Mouse (Mus musculus) forebrain, embryonic 12.5 days (tissue): ENCODE data around the gene Vps52. TPM values are rescaled to one million over a fixed set of nuclear protein-coding genes. Genes with fewer than 3 reads are reported as not detected.
"Not testable (repeated sequence)": the region's sequence is repeated elsewhere in the genome, so short reads cannot be mapped to it uniquely, and the experiment has no call there.

Experiments used
- ATAC-seq: fragments of 200-750 bp; cut with Nextera tagmentation; 2 replicates; pipeline ENCODE4 v1.8.0; 2017; ENCODE audit warnings: moderate TSS enrichment; ENCODE audit not compliant: low FRiP score
- H3K27ac ChIP-seq: fragments of 300-500 bp; sonication (generic); 2 replicates; pipeline ENCODE4 v1.5.1; 2016; ENCODE audit warnings: mild to moderate bottlenecking
- H3K27me3 ChIP-seq: fragments of 300-500 bp; sonication (generic); 2 replicates; pipeline ENCODE4 v1.6.1; 2016; ENCODE audit warnings: mild to moderate bottlenecking
- H3K36me3 ChIP-seq: fragments of 300-500 bp; sonication (generic); replicated peaks from 2 replicates; pipeline ENCODE4 v1.6.1; 2016; ENCODE audit warnings: mild to moderate bottlenecking
- H3K4me1 ChIP-seq: fragments of 300-500 bp; sonication (generic); 2 replicates; pipeline ENCODE4 v1.6.1; 2016
- H3K4me2 ChIP-seq: fragments of 300-500 bp; sonication (generic); 2 replicates; pipeline ENCODE4 v1.6.1; 2016; ENCODE audit warnings: mild to moderate bottlenecking, moderate library complexity
- H3K4me3 ChIP-seq: fragments of 300-500 bp; sonication (generic); replicated peaks from 2 replicates; pipeline ENCODE4 v1.5.1; 2016; ENCODE audit warnings: mild to moderate bottlenecking
- H3K9ac ChIP-seq: fragments of 300-500 bp; sonication (generic); 2 replicates; pipeline ENCODE4 v1.6.1; 2016; ENCODE audit warnings: mild to moderate bottlenecking
- H3K9me3 ChIP-seq: fragments of 300-500 bp; sonication (generic); 2 replicates; pipeline ENCODE4 v1.6.1; 2016
- WGBS: fragments of 180-500 bp; shearing (Covaris S2); methylation state at CpG from one replicate; pipeline ENCODE4 v1.1.7; 2016; 5-methylcytosine and 5-hydroxymethylcytosine counted together
- polyA plus RNA-seq: library from polyadenylated mRNA; unstranded; fragments of >200 nt; fragmentation: Nextera tagmentation; extraction: Ambion mirVana; gene quantifications from 2 replicates; pipeline ENCODE4 v1.2.1, GENCODE M21; 2016

The Vps52 gene
- polyA plus RNA-seq, 1 experiment from 2014 or later = 58.4 TPM

DNA sequence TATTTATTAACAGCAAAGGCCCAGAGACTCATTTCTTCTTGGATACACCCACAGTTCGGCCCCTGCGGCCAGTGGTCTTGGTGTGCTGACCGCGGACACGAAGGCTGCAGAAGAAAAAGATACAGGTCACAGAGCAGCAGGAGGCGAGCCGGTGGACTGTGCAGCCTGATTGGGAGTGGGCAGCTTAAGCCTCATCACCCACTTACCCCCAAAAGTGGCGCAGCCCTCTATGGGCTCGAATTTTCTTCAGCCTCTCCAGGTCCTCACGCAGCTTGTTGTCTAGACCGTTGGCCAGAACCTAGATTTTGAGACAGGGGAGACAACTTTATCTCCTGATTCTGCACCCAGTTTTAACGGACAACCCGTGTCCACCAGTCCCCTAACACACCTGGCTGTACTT lies 3.6 kb upstream of the Vps52 start:
- Histone ChIP-seq H3K27ac (peak overlapping the region; percentile 87; the same call in 1 of the 2 replicates), H3K4me1 (peaks cover 66% of the 10 kb centered on the region)
- ATAC-seq = not testable (repeated sequence)

DNA sequence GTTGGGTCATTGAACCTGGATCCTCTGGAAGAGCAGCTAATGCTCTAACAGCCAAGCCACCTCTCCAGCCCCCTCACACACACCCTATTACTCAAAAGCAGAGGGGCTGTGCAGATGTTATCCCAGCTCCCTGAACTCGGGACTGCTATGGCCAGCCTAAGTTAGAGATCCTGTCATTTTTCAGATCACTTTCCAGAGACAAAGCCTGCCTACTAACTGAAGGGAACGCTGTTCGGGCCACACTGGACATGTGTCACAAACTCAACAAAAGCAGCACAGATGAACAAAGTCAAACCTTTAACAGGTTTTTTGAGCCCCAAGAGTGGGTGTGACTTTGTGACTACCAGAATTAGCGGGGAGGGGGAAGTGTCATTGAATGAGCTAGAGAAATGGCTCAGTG lies 2.7 kb upstream of the Vps52 start:
- H3K36me3 ChIP-seq = peaks cover 54% of the 10 kb centered on the region
- peak overlapping the region; percentile 11; the same call in 1 of the 2 replicates for H3K4me3 ChIP-seq
- 0 out of 2 replicates have a peak overlapping the region, but pooled peaks have one; percentile 26 for H3K27ac ChIP-seq
- H3K27me3 ChIP-seq = no peaks in the 10 kb centered on the region
- H3K9me3 ChIP-seq = no peaks in the 10 kb centered on the region
- ATAC-seq = no peak
- H3K4me2 ChIP-seq = 0 out of 2 replicates have a peak overlapping the region, but pooled peaks have one; percentile 98
- WGBS = 84% methylated on average over 4 of the region's 4 CpGs
- peak overlapping the region; percentile 33 for H3K9ac ChIP-seq
- H3K4me1 ChIP-seq = peaks cover 66% of the 10 kb centered on the region

More for the DNA sequence above, 3.6 kb upstream of the Vps52 start:
- Histone ChIP-seq H3K4me3 (peak overlapping the region; percentile 48; the same call in 1 of the 2 replicates), H3K9ac (peak overlapping the region; percentile 68), H3K36me3 (peaks cover 58% of the 10 kb centered on the region), H3K4me2 (peak overlapping the region; percentile 77)
- H3K27me3 ChIP-seq, H3K9me3 ChIP-seq: not testable (repeated sequence)
- WGBS = 77% methylated on average over 13 of the region's 13 CpGs

GRCm38 (mm10) chr17:33953310-33953709 lies 2.3 kb upstream of the Vps52 start:
- 0 out of 2 replicates have a peak overlapping the region, but pooled peaks have one; percentile 26 for H3K27ac ChIP-seq
- H3K36me3 ChIP-seq = peaks cover 54% of the 10 kb centered on the region
- H3K4me3 ChIP-seq = peak overlapping the region; percentile 11; the same call in 1 of the 2 replicates
- 87% methylated on average over 3 of the region's 3 CpGs for WGBS
- no peak for ATAC-seq
- no peaks in the 10 kb centered on the region for H3K27me3 ChIP-seq
- no peaks in the 10 kb centered on the region for H3K9me3 ChIP-seq
- H3K4me1 ChIP-seq = peaks cover 66% of the 10 kb centered on the region
- peak overlapping the region; percentile 33; the same call in 1 of the 2 replicates for H3K9ac ChIP-seq
- H3K4me2 ChIP-seq = peak overlapping the region; percentile 98; the same call in 1 of the 2 replicates

- no peak for ATAC-seq
- Histone ChIP-seq H3K36me3 (peaks cover 54% of the 10 kb centered on the region), H3K9me3 (no peaks in the 10 kb centered on the region), H3K4me2 (peak overlapping the region; percentile 98), H3K4me3 (peak overlapping the region; percentile 65), H3K27ac (peak overlapping the region; percentile 89), H3K4me1 (peaks cover 64% of the 10 kb centered on the region), H3K9ac (peak overlapping the region; percentile 84), H3K27me3 (no peaks in the 10 kb centered on the region)
- WGBS = 39% methylated on average over 5 of the region's 5 CpGs
Observed at GRCm38 (mm10) chr17:33953961-33954565, 1.5 kb upstream of the Vps52 start.

- H3K4me1 ChIP-seq = peaks cover 56% of the 10 kb centered on the region
- no peaks in the 10 kb centered on the region for H3K27me3 ChIP-seq
- peaks cover 54% of the 10 kb centered on the region for H3K36me3 ChIP-seq
- H3K9ac ChIP-seq = peak overlapping the region; percentile 84
- H3K4me3 ChIP-seq = peak overlapping the region; percentile 65
- no peaks in the 10 kb centered on the region for H3K9me3 ChIP-seq
- 1% methylated on average over 33 of the region's 33 CpGs for WGBS
- H3K27ac ChIP-seq = peak overlapping the region; percentile 89
- H3K4me2 ChIP-seq = peak overlapping the region; percentile 98
- no peak; the same call in 1 of the 2 replicates for ATAC-seq
Observed at GRCm38 (mm10) chr17:33954646-33955554, 712 bp upstream of the Vps52 start.

DNA sequence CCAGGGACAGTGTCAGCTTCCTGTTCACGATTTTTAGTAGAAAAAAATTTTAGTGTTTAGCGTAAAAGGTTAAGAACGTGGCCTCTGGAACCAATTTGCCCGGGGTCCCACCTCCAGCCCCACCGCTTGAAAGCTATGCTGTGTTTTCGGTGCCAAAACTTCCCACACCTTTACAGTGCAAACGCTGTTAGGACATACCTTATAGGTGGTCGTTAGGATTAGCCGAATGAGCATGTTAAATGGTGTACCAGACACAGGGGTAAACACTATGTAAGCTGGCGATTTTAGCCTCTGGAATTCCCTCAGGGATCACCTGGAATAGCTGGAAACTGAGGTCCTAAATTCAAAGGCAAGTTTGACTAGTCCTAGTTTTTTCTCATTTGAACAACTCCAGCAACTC lies 724 bp downstream of the Vps52 start:
- Histone ChIP-seq H3K9ac (peak overlapping the region; percentile 56), H3K27ac (peak overlapping the region; percentile 87), H3K4me3 (peak overlapping the region; percentile 65), H3K27me3 (no peaks in the 10 kb centered on the region), H3K36me3 (peaks cover 63% of the 10 kb centered on the region), H3K4me2 (peak overlapping the region; percentile 79), H3K9me3 (no peaks in the 10 kb centered on the region), H3K4me1 (peaks cover 42% of the 10 kb centered on the region)
- no peak for ATAC-seq
- 7% methylated on average over 10 of the region's 10 CpGs for WGBS

DNA sequence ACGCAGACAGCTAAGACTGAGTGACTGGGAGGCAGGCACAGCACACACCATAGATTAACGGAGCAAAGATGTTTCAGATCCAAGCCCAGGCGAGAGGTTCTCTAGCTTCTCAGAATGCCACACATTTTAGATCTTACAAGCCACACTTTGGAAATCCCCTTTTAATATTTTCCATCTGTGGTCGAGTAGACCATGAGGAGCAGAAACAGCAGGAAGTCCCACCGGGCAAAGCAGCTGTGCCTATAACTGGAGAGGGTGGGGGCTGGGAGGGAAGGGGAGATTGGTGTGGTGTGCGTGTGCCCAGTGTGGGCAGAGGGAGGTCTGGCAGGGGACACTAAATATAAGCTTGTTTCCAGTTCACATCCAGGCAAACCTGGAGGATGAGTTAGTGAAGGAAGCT lies 1.9 kb downstream of the Vps52 start:
- H3K27ac ChIP-seq = no peak overlapping the region
- H3K4me3 ChIP-seq = no peak overlapping the region
- peaks cover 64% of the 10 kb centered on the region for H3K36me3 ChIP-seq
- H3K9ac ChIP-seq = 0 out of 2 replicates have a peak overlapping the region, but pooled peaks have one; percentile 7
- 80% methylated on average over 6 of the region's 6 CpGs for WGBS
- no peaks in the 10 kb centered on the region for H3K27me3 ChIP-seq
- ATAC-seq = no peak
- H3K9me3 ChIP-seq = no peaks in the 10 kb centered on the region
- H3K4me2 ChIP-seq = no peak overlapping the region
- peaks cover 30% of the 10 kb centered on the region for H3K4me1 ChIP-seq

- no peak overlapping the region for H3K9ac ChIP-seq
- WGBS = 95% methylated on average over 11 of the region's 11 CpGs
- H3K27me3 ChIP-seq = no peaks in the 10 kb centered on the region
- H3K4me3 ChIP-seq = no peak overlapping the region
- H3K4me2 ChIP-seq = no peak overlapping the region
- H3K9me3 ChIP-seq = no peaks in the 10 kb centered on the region
- H3K27ac ChIP-seq = no peak overlapping the region
- no peak for ATAC-seq
- peaks cover 64% of the 10 kb centered on the region for H3K36me3 ChIP-seq
- H3K4me1 ChIP-seq = peaks cover 20% of the 10 kb centered on the region
Observed at GRCm38 (mm10) chr17:33958451-33958850, 2.8 kb downstream of the Vps52 start.

DNA sequence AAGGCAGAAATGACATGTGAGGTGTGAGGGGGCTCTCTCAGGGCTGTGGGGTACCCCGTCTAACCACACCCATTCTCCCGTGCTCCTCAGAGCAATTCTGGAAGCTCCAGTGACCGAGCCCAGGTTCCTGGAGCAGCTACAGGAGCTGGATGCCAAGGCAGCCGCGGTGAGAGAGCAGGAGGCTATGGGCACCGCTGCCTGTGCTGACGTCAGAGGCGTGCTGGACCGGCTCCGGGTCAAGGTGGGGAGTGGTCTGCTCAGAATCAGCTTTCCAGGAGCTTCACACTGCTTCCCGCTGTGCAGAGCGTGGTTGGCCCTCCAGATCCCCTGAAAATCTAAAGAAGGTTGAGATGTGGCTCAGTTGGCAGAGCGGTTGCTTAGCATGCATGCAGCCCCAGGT lies 3.5 kb downstream of the Vps52 start:
- Histone ChIP-seq H3K36me3 (peaks cover 65% of the 10 kb centered on the region), H3K27ac (no peak overlapping the region), H3K4me1 (peaks cover 14% of the 10 kb centered on the region), H3K4me3 (no peak overlapping the region), H3K27me3 (no peaks in the 10 kb centered on the region), H3K9ac (no peak overlapping the region), H3K9me3 (no peaks in the 10 kb centered on the region), H3K4me2 (no peak overlapping the region)
- ATAC-seq = no peak
- 94% methylated on average over 13 of the region's 13 CpGs for WGBS

- ATAC-seq = no peak
- no peaks in the 10 kb centered on the region for H3K27me3 ChIP-seq
- no peak overlapping the region for H3K4me3 ChIP-seq
- no peak overlapping the region for H3K4me2 ChIP-seq
- H3K4me1 ChIP-seq = peaks cover 6% of the 10 kb centered on the region
- H3K27ac ChIP-seq = no peak overlapping the region
- WGBS = 93% methylated on average over 15 of the region's 15 CpGs
- H3K9me3 ChIP-seq = no peaks in the 10 kb centered on the region
- H3K36me3 ChIP-seq = peaks cover 68% of the 10 kb centered on the region
- no peak overlapping the region for H3K9ac ChIP-seq
Observed at GRCm38 (mm10) chr17:33959948-33960347, 4.3 kb downstream of the Vps52 start.

DNA sequence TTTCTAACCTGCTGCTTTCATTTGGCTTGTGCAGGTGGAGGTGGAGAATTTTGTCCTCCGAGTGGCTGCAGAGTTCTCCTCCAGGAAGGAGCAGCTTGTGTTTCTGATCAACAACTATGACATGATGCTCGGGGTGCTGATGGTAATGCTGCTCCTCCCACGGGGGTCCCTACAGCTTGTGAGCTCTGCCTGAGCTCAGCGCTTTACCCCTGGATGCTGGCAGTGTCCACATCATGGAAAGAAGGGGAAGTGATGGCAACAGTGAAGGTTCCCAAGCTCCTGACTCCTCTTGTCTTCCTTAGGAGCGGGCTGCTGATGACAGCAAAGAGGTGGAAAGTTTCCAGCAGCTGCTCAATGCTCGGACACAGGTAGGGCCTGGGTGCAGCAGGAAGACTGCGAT lies 7.3 kb downstream of the Vps52 start:
- peaks cover 85% of the 10 kb centered on the region for H3K36me3 ChIP-seq
- WGBS = 94% methylated on average over 7 of the region's 7 CpGs

GRCm38 (mm10) chr17:33965082-33965845 lies 9.7 kb downstream of the Vps52 start:
- 92% methylated on average over 17 of the region's 17 CpGs for WGBS
- no peaks in the 10 kb centered on the region for H3K27me3 ChIP-seq
- H3K4me3 ChIP-seq = no peak overlapping the region
- H3K4me1 ChIP-seq = no peaks in the 10 kb centered on the region
- no peak overlapping the region for H3K27ac ChIP-seq
- H3K9me3 ChIP-seq = no peaks in the 10 kb centered on the region
- no peak for ATAC-seq
- H3K4me2 ChIP-seq = no peak overlapping the region
- H3K36me3 ChIP-seq = peaks cover 61% of the 10 kb centered on the region
- no peak overlapping the region for H3K9ac ChIP-seq

More for the DNA sequence above, 7.3 kb downstream of the Vps52 start:
- Histone ChIP-seq H3K9me3 (no peaks in the 10 kb centered on the region), H3K4me1 (no peaks in the 10 kb centered on the region), H3K27ac (no peak overlapping the region), H3K4me3 (no peak overlapping the region), H3K4me2 (no peak overlapping the region), H3K27me3 (no peaks in the 10 kb centered on the region), H3K9ac (no peak overlapping the region)
- ATAC-seq = no peak
